Mouse (Mus musculus): ENCODE measurements around the gene Atrnl1.

Atrnl1 gene

DNA sequence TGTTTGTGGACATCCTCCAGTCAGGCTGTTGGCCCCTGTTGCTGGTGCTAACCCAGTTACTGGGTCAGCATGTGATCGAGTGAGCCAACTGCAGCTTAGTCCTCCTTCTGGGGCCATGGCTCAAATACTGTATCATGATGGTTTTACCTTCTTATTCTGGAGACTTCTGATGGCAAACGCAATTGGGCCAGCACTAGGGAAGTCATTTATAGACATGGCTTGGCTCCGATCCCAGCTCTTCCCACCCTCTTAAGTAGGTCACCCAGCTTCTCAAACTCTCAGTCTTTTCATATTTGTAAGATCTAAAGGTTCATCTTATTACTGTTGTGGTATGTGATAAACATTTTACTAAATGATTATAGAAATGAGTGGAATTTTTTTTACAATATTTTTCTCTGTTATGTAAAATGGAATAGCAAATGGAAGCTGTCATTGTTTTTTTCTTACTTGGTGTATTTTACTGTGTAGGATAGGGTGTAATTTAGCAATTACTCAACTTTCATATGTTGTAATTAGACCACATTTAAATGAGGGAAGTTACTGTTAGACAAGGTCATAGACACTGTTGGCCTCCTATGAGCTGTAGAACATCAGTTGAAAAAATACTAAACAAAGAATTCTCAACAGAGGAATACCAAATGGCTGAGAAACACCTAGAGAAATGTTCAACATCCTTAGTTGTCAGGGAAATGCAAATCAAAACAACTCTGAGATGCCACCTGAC, 171.7 kb downstream of the Atrnl1 start:
- in situ Hi-C loops (cut with MboI; ENCODE audit: low pct_unique_long_range_greater_than_20kb in 1 of 2, low sequenced_read_pairs in 2 of 2, unreplicated experiment in 1 of 2) = no loop called here

DNA sequence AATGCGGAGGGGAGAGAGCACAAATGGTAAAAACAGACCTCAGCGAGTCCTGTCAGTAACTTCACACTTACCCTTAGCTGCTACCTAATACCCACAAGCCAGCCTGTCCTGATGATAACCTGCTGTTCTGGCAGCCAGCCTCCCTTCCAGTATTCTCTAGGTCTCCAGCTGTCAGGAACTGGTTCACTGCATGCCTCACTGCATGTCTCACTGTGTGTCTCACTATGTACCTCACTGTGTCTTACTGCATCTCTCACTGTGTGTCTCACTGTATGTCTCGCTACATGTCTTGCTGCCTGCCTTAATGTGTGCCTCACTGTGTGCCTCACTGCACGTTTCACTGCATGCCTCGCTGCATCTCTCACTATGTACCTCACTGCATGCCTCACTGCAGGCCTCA, 175.9 kb downstream of the Atrnl1 start:
- in situ Hi-C loops (cut with MboI; ENCODE audit: low pct_unique_long_range_greater_than_20kb in 1 of 2, low sequenced_read_pairs in 2 of 2, unreplicated experiment in 1 of 2) = no loop called here

DNA sequence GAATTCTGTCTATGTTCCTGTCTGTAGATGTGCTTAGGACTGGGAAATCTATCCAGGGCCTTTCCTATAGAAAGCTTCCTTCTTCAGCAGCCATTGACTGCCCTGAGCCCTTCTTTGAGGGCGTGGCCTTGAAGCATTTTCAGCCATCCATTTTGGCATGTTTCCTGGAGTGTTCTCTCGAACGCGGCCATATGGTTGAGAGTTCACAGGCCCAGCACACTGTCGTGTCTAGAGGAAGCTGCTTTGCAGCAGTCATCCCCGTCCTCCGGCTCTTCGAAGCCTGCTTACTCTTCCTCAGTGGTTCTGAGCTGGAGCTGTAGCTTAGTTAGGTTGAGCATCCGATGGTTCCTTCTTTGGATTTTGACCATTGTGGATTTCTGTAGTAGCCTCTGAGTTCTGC, 191.4 kb downstream of the Atrnl1 start:
- in situ Hi-C loops (cut with MboI; ENCODE audit: low pct_unique_long_range_greater_than_20kb in 1 of 2, low sequenced_read_pairs in 2 of 2, unreplicated experiment in 1 of 2) = no loop called here

DNA sequence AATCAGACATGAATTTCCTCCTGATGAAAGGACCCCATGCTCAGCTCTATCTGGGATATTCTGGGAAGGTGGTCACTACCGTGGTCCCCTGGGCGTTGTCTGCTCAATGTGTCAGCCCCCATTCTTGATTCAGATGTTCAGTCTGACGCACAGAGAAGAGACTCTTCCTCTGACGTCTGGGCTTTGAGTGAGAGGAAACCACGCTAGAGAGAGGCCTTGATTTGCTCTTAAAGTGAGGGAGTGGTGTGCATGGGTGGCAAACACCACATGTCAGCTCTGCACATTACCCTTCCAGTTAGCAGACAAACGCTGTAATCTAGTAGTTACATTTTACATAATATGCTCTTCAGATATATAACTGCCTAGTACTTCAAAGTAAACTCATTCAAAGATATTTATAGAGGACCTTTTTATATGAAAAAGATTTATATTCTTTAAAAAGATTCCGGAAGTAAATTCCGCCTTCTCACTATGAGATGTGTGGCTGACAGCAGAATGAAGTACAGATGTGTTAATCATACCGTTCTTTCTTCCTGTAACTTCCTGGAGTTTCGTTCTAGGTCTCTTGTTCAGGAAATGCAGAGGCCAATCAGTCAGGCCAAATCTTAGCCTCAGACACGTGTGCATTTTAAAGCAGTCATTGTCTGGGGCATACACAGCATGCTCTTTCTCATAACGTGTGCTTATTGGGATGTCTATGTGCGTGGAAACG, 192.1 kb downstream of the Atrnl1 start:
- in situ Hi-C loops (cut with MboI; ENCODE audit: low pct_unique_long_range_greater_than_20kb in 1 of 2, low sequenced_read_pairs in 2 of 2, unreplicated experiment in 1 of 2) = no loop called here

DNA sequence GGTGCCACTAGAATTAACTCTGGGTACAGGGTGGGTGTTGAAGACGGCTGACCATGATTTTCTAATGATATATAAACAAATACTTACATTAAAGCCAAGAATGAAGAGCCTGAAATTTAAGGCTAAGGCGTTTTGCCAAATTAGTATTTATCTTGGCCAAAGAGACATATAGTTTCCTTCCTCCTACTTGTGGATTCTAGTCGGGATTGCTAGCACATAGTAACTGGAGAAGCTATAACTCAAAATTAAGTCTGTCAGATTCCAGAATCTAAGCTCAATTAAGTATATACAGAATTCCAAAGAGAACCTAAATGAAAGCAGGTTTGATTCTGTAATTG, 192.6 kb downstream of the Atrnl1 start:
- in situ Hi-C loops (cut with MboI; ENCODE audit: low pct_unique_long_range_greater_than_20kb in 1 of 2, low sequenced_read_pairs in 2 of 2, unreplicated experiment in 1 of 2) = no loop called here

DNA sequence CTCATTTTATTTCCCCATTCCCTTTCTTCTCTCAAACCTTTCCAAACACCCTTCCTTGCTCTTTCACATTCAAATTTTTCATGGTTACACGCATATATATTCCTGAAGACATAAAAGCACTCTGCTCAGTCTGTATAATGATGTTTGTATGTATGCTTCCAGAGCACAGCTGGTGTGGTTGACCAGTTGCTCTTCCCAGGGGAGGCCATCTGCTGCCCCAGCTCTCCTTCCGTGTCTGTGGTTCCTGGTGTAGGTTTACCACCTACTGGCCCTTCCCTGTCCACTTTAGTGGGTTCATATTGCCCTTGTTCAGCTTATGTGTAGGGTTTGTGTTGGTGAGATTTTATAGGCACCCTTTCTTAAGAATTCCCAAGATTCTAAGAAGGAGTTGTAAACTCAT, 197.5 kb downstream of the Atrnl1 start:
- in situ Hi-C loops (cut with MboI; ENCODE audit: low pct_unique_long_range_greater_than_20kb in 1 of 2, low sequenced_read_pairs in 2 of 2, unreplicated experiment in 1 of 2) = no loop called here

DNA sequence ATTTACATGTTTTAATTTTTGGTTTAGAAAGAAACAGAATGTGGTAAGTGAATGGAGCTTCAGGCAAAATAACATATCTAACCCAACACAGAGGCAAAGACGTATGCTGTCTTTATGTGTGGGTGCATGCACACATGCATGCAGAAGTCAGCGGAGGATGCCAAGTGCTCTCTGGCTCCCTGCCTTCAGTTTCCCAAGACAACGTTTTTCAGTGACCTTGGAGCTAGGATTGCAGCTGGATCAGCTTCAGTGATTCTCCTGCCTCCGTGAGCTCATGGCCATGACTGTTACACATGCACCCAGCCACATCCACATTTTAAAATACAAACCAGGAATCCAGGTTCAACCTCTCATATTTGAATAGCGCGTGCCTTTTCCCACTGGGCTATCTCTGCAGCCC, 203.5 kb downstream of the Atrnl1 start:
- in situ Hi-C loops (cut with MboI; ENCODE audit: low pct_unique_long_range_greater_than_20kb in 1 of 2, low sequenced_read_pairs in 2 of 2, unreplicated experiment in 1 of 2) = no loop called here

DNA sequence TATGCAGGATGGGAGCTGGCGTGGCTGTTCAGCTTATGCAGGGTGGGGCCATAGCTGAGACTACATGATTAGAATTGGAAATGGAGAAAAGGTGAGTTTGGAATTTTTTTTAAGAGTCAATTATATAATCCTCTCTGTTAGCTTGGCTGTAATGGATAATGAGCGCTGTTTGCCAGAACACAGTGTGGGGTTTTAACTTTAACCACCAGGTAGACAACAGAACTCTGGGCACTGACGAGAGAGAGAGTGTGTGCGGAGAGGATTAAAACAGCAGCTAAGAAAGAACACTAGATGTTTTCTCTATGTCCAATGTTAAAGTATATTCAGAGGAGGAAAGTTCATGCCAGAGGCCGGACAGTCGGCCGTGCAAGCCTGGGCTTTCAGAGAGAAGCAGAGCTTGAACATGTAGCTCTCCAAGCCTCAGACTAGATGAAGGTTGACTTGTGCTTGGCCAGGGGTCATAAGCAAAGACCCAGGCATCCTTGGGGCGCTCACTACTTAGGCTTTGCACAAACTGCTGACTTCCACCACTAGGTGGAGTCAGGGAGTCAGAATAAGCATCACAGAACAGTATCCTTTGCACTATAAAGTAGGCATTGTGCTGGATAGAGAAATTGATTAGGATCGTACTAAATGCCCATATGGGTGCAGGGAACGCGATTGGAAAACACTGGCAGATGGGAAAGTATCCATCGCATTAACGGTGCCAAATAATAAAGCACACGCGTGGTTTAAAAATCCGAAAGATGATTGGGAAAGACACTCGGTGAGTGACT, 205.6 kb downstream of the Atrnl1 start:
- in situ Hi-C loops (cut with MboI; ENCODE audit: low pct_unique_long_range_greater_than_20kb in 1 of 2, low sequenced_read_pairs in 2 of 2, unreplicated experiment in 1 of 2) = no loop called here

DNA sequence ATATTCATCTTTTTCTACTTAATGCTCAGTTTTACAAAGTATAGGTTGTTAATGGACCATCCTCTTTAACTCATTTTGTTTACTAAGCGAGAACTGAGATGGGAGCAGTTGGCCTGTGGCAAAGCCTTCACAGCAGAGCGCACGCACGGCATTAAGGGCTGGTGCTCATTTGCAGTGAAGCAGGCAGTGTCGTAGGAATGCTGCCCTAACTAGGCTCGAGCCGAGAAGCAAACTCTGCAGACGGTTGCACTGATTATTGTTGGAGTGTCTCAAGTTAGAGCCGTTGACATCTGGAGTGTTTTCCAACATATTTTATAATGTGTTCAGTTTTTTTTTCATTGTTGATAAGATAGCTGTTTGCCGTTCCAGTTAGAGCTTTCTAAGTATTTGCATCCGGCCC, 206.9 kb downstream of the Atrnl1 start:
- in situ Hi-C loops (cut with MboI; ENCODE audit: low pct_unique_long_range_greater_than_20kb in 1 of 2, low sequenced_read_pairs in 2 of 2, unreplicated experiment in 1 of 2) = no loop called here

DNA sequence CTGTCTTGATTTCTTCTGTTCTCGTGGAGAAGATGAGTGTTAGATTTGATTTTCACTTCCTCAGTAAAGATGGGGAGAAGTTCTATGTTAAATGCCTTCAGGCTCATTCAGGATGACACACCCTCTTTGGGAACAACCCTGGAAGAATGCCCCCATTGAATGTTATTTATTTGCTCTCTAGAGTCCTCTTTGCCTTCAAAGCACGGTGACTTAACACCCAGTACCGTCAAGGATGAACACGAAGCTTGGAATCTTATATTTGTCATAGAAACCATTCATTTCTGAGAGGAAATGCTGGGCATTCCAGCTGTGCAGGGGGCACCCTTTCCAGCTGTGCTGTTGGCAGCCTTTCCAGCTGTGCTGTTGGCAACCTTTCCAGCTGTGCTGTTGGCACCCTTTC, 212.6 kb downstream of the Atrnl1 start:
- in situ Hi-C loops (cut with MboI; ENCODE audit: low pct_unique_long_range_greater_than_20kb in 1 of 2, low sequenced_read_pairs in 2 of 2, unreplicated experiment in 1 of 2) = no loop called here

DNA sequence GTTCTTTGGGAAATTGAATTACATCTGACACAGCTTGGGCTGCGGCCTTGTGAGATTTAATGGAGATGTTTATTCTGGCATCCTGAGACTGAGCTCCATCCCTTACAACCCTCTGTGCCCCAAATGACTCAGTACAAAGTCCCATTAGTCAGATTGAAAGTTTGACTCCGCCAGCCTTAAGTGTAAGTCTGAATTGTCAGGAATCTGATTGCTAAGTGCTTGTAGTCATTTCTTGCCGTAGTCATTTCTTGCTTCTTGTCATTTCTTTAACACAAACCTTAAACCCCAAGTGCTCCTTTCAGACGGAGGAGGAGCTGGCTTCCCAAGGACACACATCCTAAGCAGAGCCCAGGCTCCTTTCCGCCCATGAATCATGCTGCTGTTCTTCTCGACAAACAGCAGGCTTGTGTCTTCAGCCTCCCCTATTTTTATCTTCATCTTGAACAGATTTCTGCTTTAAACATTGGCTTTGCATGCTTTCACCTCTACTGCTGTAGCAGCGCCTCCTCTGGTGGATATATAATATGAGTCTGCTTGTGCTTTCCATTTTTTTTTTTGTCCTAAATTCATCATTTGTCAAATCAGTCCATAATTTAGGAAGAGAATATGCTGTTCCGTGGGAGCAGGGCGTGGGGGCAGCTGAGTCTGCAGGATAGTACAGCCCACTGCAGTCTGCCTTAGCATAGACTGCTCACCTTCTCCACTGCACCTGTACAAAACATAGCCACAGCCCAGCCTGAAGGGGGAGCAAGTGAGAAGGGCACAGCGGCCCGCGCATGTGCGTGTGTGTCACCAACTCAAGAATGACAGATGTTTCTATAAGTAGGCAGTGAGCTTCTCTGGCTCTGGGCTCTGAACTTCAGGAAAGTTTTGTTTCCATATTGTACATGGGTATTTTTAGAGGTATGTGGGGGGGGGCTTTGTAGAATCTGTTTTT, 214.7 kb downstream of the Atrnl1 start:
- in situ Hi-C loops (cut with MboI; ENCODE audit: low pct_unique_long_range_greater_than_20kb in 1 of 2, low sequenced_read_pairs in 2 of 2, unreplicated experiment in 1 of 2) = no loop called here

DNA sequence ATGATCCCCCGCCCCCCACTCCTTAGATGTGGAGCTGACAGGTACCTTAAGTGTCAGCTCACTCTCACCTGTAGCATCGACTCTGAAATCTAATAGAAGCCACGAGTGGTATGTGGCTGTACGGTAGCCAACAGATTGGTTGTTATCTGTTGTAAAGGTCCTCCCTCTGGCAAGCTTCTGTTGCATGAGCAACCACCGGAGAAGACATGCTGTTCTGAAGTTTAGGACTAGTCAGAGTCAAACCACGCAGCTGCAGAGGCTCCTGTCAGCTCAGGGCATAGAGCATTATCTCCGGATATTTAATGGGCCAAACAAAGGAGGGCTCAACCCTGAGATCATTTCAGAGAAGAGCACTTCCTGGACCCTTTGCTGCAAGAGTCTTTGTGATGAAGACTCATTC, 222.2 kb downstream of the Atrnl1 start:
- in situ Hi-C loops (cut with MboI; ENCODE audit: low pct_unique_long_range_greater_than_20kb in 1 of 2, low sequenced_read_pairs in 2 of 2, unreplicated experiment in 1 of 2) = no loop called here

DNA sequence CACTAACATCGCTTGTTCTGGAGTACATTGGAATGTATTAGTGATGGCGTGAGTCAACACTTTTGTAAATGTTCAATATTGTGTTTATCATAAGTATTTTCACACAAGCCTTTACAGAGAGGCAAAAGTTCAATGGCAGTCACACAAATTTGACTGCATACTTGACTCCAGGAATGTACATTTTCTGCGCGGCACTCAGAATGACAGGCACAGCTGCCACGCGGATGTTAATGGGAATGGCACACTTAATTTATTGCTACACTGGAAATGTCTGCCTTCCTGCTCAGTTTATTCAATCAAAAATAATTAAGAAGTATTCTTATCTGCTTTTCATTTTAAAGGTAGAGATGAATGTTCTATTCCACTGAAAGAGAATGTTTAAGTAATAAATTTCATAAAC, 227.0 kb downstream of the Atrnl1 start:
- in situ Hi-C loops (cut with MboI; ENCODE audit: low pct_unique_long_range_greater_than_20kb in 1 of 2, low sequenced_read_pairs in 2 of 2, unreplicated experiment in 1 of 2) = no loop called here

DNA sequence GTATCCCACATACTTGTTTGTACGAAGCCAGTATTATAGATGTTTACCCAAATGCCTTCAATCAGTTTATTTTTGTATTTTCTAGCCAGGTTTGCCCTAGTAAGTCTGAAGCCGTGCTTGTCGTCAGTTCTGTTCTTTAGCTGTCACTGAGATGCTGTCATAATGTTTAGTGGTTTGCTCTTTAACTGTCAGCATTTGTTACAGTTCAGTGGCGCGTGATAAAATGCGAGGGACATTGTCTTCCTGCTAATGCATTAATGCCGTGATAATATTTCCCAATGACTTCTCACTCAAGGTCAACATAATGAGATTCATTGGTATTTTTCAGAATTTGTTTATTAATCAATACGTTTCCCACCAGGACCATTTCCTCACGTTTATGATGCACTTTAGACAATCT, 227.7 kb downstream of the Atrnl1 start:
- in situ Hi-C loops (cut with MboI; ENCODE audit: low pct_unique_long_range_greater_than_20kb in 1 of 2, low sequenced_read_pairs in 2 of 2, unreplicated experiment in 1 of 2) = no loop called here

DNA sequence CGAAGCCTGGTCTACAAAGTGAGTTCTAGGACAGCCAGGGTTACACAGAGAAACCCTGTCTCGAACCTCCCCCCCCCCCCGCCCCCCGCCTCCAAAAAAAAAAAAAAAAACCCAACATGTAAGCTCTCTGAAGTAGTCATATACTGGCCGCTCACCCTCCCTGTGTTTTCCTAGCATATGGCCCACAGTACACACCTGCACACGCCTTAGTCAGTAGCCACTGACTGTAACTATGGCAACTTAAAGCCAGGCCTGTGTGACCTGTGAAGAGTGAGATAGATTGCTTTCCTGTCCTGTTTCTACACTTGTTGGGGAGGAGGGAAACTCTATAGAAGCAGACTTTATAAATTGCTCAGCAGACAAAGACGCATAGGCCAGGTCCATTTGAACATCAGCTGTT, 239.1 kb downstream of the Atrnl1 start:
- in situ Hi-C loops (cut with MboI; ENCODE audit: low pct_unique_long_range_greater_than_20kb in 1 of 2, low sequenced_read_pairs in 2 of 2, unreplicated experiment in 1 of 2) = no loop called here

DNA sequence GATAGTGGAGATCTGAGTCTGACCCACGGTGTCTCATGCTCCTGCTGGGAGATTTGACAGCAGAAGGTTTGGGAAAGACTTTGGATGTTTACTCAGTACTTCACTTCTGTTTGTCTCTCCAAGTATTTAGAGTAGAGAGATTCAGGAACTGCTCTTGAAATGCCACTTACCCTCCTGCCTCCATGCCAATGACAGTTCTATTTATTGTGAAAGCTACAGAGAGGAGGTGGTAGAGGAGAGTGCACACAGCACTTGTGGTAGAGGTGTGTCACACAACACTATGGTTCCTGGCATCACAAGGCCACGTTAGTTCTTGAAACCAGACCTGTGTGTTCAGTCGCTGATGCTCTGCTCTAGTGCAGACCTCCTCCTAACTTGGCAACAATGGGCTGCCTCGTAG, 257.5 kb downstream of the Atrnl1 start:
- in situ Hi-C loops (cut with MboI; ENCODE audit: low pct_unique_long_range_greater_than_20kb in 1 of 2, low sequenced_read_pairs in 2 of 2, unreplicated experiment in 1 of 2) = no loop called here

DNA sequence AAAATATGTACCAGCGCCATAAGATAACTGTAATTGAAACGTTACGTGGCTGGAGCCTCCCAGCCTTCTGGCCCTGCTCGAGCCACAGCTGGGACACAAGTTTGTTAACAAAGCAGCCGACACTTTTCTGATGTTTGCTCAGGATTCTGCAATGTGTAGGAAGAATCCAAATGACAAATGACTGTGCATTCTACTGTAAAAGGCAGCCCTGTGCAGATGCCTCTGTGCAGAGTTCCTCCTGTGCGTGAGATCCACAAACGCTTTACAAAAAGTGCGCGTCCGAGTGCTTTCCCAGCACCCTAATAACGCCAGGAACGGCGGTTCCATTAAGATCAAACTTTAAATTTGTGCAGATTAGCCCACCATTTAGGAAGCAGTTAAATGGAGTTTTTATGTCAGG, 260.0 kb downstream of the Atrnl1 start:
- in situ Hi-C loops (cut with MboI; ENCODE audit: low pct_unique_long_range_greater_than_20kb in 1 of 2, low sequenced_read_pairs in 2 of 2, unreplicated experiment in 1 of 2) = no loop called here

DNA sequence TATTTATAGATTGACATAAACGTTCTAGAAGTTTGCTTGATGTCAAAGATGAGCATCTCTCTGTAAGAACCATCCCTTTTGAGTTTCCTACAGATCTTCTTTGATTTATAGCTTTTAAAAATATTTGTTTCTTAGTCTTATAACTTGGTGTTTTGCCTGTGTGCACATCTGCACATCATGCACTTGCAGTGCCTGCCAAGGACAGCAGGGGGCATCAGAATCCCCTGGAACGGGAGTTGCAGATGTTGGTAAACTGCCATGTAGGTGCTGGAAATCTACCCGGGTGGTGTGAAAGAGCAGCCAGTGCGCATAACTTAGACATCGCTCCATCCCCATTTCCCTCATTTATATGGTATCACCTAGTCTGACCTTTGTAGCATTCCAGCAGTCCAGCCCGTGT, 265.2 kb downstream of the Atrnl1 start:
- in situ Hi-C loops (cut with MboI; ENCODE audit: low pct_unique_long_range_greater_than_20kb in 1 of 2, low sequenced_read_pairs in 2 of 2, unreplicated experiment in 1 of 2) = no loop called here

DNA sequence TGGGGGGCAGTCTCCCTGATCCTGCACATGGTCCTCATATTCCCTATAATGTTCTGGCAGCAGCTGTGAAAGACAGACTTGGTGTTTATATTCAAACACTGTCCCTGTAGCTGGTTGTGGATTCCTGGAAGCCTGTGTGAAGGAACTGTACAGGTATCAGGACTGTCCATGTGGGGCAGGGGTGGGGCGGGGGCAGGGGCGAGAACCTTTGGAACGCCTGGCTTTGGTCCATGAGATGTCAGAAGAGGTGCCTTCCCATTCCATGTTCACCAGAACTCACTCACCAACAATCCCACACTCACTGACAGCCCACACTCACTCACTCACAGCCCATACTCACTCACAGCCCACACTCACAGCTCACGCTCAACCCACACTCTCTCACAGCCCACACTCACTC, 266.5 kb downstream of the Atrnl1 start:
- in situ Hi-C loops (cut with MboI; ENCODE audit: low pct_unique_long_range_greater_than_20kb in 1 of 2, low sequenced_read_pairs in 2 of 2, unreplicated experiment in 1 of 2) = no loop called here

Measured in mouse embryonic stem cell (cell line).